Mouse (Mus musculus) myocyte (in vitro differentiated cells): ENCODE data around the gene Wdr45b.

ENCODE experiments used
- MAX ChIP-seq: IDR thresholded peaks from one replicate; pipeline ENCODE4 v1.6.1; 2011; ENCODE audit warnings: low read depth, mild to moderate bottlenecking, control low read depth
- MYOD1 ChIP-seq, 3 experiments: IDR thresholded peaks; one replicate each; pipeline ENCODE4 v1.6.1; 2011; ENCODE audit warnings: control low read depth in 2 of 3, low read depth in 2 of 3, mild to moderate bottlenecking in 2 of 3, moderate library complexity in 1 of 3; ENCODE audit not compliant: insufficient read length in 2 of 3, control insufficient read depth in 1 of 3
- POLR2A ChIP-seq: IDR thresholded peaks from one replicate; pipeline ENCODE4 v1.6.1; 2011; ENCODE audit warnings: low read depth, mild to moderate bottlenecking, control low read depth, moderate library complexity; ENCODE audit not compliant: insufficient read length
- POLR2AphosphoS2 ChIP-seq: IDR thresholded peaks from one replicate; pipeline ENCODE4 v1.6.1; 2011; ENCODE audit warnings: low read depth, control low read depth; ENCODE audit not compliant: insufficient read length

- TF ChIP-seq POLR2A, result no peak
- TF ChIP-seq MYOD1 (IDR thresholded peaks at IDR 0.05; ENCODE audit: control insufficient read depth in 1 of 3, insufficient read length in 2 of 3, low read depth in 2 of 3), result no peak
- no peak for TF ChIP-seq MAX
- no peak for TF ChIP-seq POLR2AphosphoS2
Measured at GRCm38 (mm10) chr11:121370337-121370994, 16.2 kb upstream of the Wdr45b start.
